Mouse (Mus musculus) cerebellum, adult 8-10 months (tissue): ENCODE data around the gene Tescl.

Experiments used
- DNase-seq: peaks from one replicate; pipeline ENCODE4 v3.0.0; 2022

Tescl gene

DNA sequence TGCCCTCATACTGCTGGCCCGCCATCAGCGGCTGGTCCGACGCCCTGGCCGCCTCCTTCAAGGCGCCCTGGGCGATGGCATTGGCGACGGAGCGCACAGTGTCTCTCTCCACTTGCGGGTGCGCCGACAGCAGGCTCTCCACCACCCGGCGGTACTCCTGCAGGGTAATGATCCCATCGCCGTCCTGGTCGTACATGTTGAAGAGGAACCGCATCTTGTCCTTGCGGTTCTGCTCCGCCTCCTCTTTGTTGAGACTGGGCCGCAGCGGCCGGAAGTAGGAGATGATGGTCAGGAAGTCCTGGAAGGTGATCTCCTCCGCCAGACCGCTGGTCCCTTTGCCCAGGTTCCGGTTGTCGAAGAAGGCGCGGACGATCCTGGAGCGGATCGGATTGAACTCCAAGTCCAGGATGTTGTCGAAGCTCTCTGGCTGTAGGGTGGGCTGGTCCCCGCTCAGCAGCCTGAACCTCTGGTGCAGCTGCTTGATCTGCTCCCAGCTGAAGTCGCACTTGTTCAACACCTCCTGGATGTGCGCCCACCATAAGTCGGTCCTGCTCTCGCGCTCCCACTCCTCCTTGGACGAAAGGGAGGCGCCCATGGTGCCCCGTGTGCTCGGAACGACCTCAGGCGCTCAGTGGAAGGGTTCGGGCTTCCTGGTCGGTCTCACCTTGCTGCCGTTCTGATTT lies at the start of gene Tescl:
TSS of gene Tescl (minus strand) at position 633 of the 683 bp plus-strand sequence.
- no peak for DNase-seq

DNA sequence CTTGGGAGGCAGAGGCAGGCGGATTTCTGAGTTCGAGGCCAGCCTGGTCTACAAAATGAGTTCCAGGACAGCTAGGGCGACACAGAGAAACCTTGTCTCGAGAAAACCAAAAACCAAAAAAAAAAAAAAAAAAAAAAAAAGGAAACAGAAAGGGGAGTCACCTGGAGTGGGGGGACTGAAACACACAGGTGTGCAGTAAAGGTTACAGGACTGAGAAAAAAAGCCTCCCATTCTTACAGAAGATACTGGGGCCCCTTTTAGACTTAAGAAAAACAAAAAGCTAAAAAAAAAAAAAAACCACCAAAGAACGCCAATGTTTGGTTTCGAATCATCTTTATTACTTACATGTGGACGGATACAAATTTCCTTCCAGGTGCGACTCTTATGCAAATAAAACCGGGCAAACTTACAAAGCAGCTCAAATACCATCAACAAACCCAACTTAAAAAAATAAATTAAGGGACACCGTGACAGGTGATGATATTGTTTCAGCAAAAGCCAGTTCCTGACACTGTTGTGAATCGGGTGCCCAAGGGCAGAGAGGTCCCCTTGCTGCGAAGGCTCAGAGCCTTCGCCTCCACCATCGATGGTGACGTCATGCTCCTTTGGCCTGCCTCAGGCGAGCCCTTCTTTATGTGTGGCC lies 49.1 kb upstream of the Tescl start:
- DNase-seq, result no peak

DNA sequence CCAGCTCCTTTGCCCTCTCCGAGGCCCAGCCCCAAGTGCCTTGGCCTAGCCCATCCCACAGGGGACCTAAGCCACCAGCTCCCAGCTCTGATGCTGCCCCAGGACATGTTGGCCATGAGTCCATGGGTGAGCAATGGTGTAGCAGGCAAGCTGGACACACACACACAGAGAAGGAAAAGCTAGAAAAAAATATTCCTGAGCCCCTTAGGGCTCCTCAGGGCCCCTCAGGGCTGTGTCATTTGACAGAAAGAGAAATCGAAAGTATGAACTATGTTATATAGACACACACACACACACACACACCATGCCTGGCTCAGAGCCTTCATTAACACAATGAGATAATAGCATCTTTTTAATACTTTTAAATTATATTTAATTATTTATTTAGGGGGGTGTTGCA lies 46.6 kb upstream of the Tescl start:
- DNase-seq, result no peak

DNA sequence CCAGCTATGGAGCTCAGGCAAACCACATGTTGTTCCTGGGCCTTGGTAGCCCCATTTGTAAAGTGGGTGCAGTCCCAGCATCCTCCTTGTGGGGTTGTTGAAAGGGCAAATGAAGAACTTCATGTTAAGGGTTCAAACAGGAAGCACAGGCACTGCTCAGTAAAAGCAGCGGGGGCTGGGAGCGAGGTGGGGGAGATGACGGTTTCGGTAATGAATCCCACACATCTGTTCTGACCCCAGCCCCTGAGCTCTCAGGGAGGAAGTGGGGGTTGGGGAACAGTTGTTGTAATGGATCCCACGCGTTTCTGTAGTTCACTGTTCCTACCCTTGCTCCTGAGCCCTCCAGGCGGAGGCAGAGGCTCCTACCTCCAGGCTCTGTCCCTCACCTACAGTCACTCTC lies 46.2 kb upstream of the Tescl start:
- no peak for DNase-seq

DNA sequence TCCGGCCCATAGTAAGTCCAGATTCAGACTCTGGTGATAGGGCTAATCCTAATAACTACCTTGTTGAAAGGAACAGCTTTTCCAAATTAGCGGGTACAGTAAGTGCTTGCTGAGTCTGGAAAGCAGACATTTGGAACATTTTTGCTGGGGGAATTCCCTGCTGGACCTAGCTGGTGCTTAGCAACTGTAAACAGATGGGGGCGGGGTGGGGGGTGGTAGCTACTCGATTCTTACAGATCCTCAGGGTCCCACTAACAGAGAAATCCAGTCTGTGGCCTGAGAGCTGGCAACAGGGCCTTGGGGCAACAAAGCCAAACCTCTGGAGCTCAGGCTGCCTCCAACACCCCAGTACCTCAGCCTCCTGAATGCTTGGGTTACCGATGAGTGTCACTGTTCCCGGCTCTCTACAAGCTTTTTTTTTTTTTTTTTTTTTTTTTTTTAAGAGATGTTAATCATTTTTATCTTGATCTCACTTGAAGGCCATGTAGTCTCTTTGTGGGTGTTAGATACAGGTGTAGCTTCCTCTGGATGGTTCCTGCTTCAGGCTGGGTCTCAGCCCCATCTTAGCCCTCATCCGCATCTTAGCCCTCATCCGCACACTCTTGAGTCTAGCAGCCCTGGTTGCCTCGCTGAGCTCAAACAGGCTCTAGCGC lies 44.4 kb upstream of the Tescl start:
- DNase-seq, result no peak

DNA sequence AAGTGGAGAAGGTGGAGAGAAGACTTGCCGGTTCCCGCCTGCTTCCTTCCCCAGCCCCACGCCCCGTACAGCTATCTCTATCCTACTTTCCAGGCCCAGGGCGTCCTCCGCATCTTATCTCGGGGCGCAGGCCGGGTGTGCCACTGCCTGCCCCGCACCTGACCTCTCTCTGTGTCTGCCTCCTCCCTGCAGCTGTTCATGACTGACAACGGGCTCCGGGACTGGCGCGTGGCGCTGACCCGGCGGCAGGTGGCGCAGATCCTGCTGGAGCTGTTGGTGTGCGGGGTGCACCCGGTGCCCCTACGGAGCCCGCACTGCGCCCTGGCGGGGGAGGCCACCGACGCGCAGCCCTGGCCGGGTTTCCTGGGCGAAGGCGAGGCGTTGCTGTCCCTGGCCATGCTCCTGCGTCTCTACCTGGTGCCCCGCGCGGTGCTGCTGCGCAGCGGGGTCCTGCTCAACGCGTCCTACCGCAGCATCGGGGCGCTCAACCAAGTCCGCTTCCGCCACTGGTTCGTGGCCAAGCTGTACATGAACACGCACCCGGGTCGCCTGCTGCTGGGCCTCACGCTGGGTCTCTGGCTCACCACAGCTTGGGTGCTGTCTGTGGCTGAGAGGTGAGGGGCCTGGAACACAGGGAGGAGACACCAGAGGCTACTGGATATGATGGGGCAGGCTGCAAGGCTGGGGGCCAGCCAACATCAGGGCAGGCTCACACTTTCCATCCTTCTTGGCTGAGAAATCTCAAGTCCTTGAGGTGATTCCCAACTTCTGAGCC lies 43.5 kb upstream of the Tescl start:
- peak; percentile 34 for DNase-seq

DNA sequence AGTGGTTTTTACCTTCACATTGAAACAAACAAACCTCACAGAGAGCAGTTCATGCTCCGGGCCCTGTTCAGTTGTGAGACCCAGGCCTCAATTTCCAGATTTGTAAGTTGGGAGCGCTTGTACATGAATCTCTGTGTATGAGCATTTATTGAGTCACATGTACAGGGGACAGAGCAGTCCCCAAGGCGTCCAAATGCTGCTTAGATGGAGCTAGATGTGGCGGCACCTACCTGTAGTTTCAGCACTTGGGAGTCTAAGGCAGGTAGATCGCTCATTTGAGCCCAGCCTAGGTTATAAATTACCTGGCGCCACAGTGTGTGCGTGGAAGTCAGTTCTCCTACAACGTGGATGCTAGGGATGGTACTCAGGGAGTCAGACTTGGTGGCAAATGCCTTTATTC lies 42.7 kb upstream of the Tescl start:
- no peak for DNase-seq

DNA sequence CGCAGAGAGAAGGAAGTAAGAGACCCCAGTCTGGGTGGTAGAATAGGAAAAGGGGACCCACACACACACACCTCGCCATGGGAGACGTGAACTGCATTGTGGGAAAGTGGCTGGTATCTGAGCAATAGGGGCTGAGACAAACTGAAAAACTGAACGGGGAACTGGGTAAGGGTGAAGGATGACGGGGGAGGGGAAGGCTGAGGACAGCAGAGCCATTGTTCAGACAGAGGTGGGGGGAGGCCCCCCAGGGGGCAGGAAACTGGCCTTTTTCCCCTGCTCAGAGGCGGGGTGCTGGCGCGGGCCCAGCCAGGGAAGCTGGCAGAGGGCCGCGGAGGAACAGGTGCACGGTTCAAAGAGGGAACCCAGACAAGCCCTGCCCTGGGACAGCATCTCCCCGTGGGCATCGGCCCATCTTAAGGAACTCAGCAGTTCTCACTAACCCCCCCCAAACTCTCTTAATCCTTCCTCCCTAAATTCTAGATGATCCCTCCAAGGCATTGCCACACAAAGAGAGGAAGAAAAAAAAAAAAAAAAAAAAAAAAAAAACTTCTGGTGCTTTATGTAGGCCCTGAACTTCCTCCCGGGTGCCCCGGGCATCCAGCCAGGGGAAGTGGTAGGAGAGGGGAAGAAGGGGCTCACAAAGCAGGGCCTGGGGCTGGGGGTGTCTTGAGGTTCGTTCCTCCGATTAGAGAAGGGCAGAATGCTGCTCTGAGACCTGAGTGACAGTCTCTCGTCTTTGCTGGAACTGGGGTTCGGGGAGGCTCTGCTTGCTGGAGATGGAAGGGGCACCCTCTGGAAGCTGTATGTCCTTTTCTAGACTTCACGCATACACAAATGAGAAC lies 40.0 kb upstream of the Tescl start:
- DNase-seq, result no peak

DNA sequence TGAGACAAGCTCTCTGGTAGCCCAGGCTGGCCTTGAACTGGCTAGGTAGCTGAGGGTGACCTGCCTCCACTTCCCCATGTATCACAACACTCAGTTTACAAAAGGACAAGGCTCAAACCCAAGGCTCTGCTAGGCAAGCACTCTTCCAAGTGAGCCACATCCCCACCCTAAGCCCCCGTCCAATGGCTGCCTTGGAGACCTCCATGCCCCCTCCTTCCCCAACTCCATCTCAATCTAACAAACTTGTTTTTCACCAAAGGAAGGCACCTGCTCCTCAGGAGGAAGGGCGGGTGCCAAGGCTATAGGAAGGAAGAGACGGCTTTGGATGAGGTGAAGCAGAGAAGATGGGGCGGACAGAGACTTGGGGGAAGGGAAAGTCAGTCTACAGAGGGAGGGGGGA lies 39.0 kb upstream of the Tescl start:
- no peak for DNase-seq

DNA sequence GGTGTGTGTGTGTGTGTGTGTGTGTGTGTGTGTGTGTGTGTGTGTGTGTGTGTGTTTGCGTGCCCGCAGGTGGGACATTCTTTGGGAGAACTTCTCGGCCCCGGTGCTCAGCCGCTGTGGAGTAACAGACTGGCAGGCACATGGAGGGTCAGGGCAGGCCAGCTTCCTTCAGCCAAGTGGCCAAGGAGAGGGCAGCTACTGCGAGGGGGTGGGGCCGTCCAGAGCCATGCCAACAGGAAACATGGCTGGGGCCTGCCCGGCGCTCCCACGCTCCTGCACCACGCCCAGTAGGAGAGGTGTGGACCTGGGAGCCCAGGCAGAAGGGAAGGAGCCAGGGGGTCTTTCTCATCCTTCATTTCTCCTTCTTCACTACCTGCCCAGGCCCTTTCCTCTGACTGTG lies 38.6 kb upstream of the Tescl start:
- no peak for DNase-seq

DNA sequence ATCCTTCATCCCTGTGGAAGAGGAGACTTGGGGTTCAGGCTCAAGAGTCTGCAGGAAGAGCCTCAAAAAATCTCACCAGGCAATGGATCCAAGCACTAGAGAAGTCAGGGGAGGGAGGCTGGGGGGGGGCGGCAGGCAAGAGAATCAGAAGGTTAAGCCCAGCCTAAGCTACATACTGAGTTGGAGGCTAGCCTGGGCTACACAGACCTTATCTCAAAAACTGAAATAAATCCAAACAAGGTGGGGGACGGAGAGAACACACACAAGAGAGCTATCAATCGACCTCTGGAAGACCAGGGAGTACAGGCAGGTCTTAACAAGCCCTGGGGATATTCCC lies 38.0 kb upstream of the Tescl start:
- DNase-seq, result no peak

DNA sequence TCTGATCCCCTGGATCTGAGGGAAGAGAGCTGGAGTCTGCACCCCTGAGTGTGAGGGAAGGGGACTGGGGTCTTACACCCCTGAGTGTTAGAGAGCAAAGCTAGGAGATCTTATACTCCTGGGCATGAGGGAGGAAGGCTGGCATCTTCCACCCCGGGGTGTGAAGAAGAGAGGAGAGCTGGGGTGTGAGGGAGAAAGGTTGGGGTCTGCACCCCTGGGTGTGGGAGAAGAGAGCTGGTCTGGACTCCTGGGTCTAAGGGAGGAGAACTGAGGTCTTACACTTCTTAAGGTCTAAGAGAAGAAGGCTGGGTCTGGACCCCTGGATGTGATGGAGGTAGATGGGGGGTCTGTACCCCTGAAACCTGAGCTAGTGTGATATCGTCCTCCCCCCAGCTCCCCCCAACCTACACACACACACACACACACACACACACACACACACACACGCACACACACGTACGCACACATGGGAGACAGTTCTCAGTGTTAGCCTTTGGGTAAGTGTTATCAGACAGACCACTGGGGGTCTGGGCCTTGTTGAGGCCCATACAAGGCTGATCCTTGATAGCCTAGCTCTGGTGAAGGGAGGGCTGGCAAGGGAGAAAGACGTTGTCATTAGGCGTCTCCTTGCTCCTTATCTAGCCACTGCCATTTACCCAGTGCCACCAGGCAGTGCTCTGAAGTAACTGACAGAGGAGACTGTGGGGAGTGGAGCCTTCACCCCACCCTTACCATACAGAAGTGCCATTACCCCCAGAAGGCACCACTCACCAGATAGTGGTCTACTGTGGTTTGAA lies 37.5 kb upstream of the Tescl start:
- no peak for DNase-seq

DNA sequence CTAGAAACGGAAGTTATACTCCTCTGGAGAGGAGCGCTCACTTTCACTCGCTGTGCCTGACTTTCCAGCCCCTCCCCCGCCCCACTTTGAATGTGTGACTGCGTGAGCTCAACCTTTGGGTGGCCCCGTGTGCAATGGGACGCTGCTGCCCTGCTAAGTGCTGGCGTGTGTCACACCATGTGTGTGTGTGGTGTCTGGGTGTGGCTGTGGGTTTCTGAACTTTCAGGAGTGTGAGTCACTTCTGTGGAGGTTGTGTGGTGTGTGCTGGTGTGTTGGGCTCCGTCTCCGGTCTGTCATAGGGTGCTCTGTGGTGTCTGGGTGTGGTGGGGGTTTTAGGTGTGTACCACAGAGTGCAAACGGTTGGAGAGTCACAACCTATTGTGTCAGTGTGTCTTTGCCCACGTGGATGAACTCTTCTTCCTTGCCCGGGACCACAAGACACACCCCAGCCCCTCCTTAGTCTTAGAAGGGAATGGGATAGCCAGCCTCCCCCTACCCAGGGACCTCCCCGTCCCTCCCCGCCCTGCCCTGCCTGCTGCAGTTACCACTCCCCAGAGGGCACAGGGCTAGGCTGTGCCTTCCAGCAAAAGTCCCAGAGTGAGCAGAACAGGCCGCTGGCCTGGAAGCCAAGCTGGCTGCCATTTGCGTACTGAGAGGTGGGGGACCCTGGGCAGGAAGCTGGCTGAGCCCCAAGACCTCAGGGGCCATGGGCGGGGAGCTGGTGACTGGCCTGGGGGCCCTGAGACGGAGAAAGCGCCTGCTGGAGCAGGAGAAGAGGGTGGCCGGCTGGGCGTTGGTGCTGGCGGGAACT lies 36.2 kb upstream of the Tescl start, which contains the start of gene Kcnn4:
TSS of gene Kcnn4 (plus strand) at position 533 of the 811 bp plus-strand sequence.
- no peak for DNase-seq

DNA sequence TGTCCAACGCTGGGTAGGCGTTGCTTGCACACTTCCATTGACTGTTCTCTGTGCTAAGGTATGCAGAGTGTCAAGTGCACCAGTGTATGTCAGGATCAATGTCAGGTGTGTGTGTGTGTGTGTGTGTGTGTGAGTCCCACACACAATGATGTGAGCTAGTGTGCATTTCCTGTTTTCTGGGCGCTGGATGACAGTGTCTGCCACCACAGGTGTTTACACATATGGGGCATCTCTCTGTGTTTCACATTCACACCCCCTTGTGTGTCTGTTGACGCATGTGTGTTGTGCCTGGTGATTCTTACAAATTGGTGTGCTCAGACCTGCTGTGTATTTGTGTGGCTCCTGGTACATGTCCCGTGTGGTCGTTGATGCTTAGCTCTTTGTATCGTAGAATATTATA lies 35.2 kb upstream of the Tescl start:
- DNase-seq, result no peak

DNA sequence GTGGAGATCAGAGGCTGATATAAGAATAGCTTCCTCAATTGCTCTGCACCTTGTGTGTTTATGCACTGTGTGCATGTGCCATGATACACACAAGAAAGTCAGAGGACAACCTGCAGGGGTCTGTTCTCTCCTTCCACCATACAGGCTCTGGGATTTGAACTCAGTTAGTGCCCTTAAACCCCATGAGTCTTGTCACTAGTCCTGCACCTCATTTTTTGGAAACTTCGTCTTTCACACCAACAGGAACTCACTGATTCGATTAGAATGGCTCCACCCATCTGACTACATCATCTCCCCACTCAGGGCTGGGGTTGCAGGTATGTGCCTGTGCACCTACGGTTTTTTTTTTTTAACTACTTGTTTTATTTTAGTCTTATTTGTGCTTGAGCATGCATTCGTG lies 34.5 kb upstream of the Tescl start:
- DNase-seq, result no peak

DNA sequence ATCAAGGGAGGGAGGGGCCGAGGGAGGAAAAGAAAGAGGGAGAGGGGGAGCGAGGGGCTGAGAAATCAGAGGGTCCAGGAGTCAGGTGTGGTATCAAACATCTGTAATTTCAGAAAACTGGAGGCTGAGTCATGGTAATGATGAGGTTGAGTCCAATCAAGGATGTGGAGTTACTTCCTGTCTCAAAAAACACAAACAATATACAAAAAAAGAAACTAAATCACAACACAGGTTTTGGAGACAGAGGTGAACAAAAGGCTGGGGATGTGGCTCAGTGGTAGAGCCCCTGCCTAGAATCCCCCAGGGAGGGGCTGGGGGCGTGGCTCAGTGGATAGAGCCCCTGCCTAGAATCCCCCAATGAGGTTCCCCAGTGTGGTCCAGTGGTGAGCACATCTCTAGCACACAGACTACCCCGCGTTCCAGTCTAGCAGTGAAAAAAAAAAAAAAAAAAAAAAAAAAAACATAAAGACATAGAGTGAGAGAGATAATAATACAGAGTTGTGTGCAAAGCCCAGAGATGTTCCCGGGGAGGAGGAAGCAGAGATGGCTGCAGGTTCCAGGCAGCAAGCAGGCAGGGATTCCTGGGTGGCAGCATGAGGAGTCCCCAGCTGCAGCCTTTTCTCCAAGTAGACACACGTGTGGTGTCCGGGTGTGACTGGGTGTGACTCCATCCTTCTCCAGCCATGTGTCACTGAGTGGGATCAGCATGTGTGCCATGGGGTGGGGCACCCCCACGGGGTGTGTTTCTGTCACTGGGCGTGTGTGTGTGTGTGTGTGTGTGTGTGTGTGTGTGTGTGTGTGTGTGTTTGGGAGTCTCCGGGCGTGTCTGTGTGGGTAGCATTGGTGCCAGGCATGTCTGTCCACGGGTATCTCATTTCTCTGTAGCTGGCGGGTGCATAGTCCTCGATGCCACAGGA lies 33.2 kb upstream of the Tescl start:
- no peak for DNase-seq

DNA sequence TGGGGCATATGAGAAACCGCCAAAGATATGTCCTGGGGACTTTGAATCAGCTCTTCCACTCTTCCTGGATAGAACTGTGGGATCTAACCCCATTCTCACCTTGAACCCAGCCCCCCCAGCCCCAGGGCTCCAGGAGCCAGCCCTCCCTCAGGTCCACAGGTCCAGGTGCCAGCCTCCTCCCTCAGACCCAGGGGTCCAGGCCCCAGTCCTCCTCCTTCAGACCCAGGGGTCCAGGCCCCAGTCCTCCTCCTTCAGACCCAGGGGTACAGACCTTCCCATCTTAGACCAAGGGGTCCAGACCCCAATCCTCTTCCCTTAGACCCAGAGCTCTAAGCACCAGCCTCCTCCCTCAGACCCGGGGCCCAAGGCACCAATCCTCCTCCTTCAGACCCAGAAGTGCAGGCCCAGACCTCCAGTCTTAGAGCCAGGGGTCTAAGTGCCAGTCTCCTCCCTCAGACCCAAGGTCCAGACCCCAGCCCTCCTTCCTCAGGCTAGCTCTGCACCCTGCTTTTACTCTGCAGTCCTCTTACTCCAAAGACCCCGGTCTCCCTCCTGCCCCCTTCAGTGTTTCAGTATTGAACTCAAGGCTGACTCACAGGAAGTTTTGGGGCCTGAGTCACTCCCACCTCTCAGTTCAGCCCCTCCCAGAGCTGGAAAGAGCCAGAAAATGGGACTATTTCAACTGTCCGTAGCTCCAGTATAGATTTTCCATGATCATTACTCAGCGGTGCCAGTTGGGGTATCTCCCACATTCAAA lies 31.7 kb upstream of the Tescl start:
- no peak for DNase-seq

DNA sequence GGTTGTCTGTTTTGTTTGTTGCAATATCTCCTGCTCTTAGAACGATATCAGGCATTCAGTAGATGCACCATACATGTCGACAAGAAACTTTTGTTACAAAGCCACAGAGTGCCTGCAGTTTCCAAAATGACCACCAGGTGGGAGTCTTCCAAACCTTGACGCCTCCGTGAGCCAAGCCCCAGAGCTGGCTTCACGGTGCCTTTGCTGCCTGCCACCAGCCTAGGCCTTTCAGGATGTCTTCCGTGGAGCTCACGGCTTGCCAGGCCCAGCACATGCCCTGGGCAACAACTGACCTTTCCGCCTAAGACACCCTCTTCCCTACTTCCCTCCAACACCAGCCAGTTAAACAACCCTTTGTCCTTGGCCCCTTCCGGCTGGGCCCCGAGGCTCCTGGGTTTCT lies 31.1 kb upstream of the Tescl start:
- peak; percentile 83 for DNase-seq

DNA sequence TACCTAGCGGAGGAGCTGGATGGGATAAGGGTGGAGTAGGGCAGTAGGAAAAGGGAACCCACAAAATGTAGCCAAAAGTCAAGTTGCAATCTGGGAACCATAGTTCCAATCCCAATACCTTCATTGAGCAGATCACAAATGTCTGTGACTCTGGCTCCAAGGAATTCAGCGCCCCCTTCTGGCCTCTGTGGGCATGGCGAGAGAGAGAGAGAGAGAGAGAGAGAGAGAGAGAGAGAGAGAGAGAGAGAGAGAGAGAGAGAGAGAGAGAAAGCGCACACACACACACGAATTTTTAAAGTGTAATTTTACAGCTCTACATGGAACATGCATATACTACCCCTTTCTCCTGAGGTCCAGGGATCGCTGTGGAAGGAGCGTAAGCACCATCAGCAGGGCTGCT lies 29.5 kb upstream of the Tescl start:
- no peak for DNase-seq
